Mouse (Mus musculus): ENCODE measurements around the gene Nrgn. TPM values are rescaled to one million over a fixed set of nuclear protein-coding genes. Genes with fewer than 3 reads are reported as not detected.

The Nrgn gene
- total RNA-seq, 1 experiment, result 0.40 TPM

- H3K36me3 ChIP-seq (ENCODE audit: control insufficient read depth, insufficient read depth, low read length, poor library complexity, severe bottlenecking), result no peaks in the 10 kb centered on the region
- H3K9me3 ChIP-seq (ENCODE audit: control insufficient read depth, insufficient read depth, low read depth, low read length), result no peaks in the 10 kb centered on the region
- H3K27ac ChIP-seq (ENCODE audit: insufficient read depth, low read depth, low read length, poor library complexity, severe bottlenecking), result no peak overlapping the region
- DNase-seq (ENCODE audit: low read depth, low spot score), result no peak
- no peak overlapping the region for H3K9ac ChIP-seq (ENCODE audit: insufficient read depth, low read depth, low read length, poor library complexity, severe bottlenecking)
- in situ Hi-C loops (cut with MboI; ENCODE audit: low sequenced_read_pairs in 2 of 2, unreplicated experiment in 2 of 2), result no loop called here
- no peaks in the 10 kb centered on the region for H3K4me1 ChIP-seq (ENCODE audit: control insufficient read depth in 2 of 2, insufficient read depth in 2 of 2, low read length in 2 of 2, poor library complexity in 1 of 2)
- no peak for TF ChIP-seq MAFK (IDR thresholded peaks at IDR 0.05; ENCODE audit: insufficient read depth, low read depth, low read length)
- no peak for TF ChIP-seq ZC3H11A (IDR thresholded peaks at IDR 0.05; ENCODE audit: borderline replicate concordance, low read depth, low read length)
- no peak overlapping the region for H3K4me3 ChIP-seq (ENCODE audit: insufficient read depth in 1 of 2, low read depth in 1 of 2, low read length in 2 of 2, poor library complexity in 1 of 2, severe bottlenecking in 1 of 2)
Measured at GRCm38 (mm10) chr9:37583594-37583993, 30.9 kb upstream of the Nrgn start.

- Histone ChIP-seq H3K4me3 (ENCODE audit: insufficient read depth in 1 of 2, low read depth in 1 of 2, low read length in 2 of 2, poor library complexity in 1 of 2, severe bottlenecking in 1 of 2) (peak overlapping the region; percentile 52 to 53; a peak in 3 of 4 replicates), H3K27ac (ENCODE audit: insufficient read depth, low read depth, low read length, poor library complexity, severe bottlenecking) (no peak overlapping the region), H3K36me3 (ENCODE audit: control insufficient read depth, insufficient read depth, low read length, poor library complexity, severe bottlenecking) (no peaks in the 10 kb centered on the region), H3K9me3 (ENCODE audit: control insufficient read depth, insufficient read depth, low read depth, low read length) (no peaks in the 10 kb centered on the region), H3K9ac (ENCODE audit: insufficient read depth, low read depth, low read length, poor library complexity, severe bottlenecking) (peak overlapping the region; percentile 39; the same call in 1 of the 2 replicates), H3K4me1 (ENCODE audit: control insufficient read depth in 2 of 2, insufficient read depth in 2 of 2, low read length in 2 of 2, poor library complexity in 1 of 2) (peaks cover 0 to 5% of the 10 kb centered on the region in 2 experiments; a peak in 1 of 4 replicates)
- in situ Hi-C loops (cut with MboI; ENCODE audit: low sequenced_read_pairs in 2 of 2, unreplicated experiment in 2 of 2), result no loop called here
- DNase-seq (ENCODE audit: low read depth, low spot score), result no peak
- TF ChIP-seq HCFC1 (IDR thresholded peaks at IDR 0.05; ENCODE audit: borderline replicate concordance, insufficient read depth, low read length) (no peak), MAFK (IDR thresholded peaks at IDR 0.05; ENCODE audit: insufficient read depth, low read depth, low read length) (peak; percentile 75; the same call in 1 of the 2 replicates)
Measured at GRCm38 (mm10) chr9:37576436-37576930, 23.8 kb upstream of the Nrgn start.

- H3K27ac ChIP-seq (ENCODE audit: insufficient read depth, low read depth, low read length, poor library complexity, severe bottlenecking), result no peak overlapping the region
- no peak overlapping the region for H3K9ac ChIP-seq (ENCODE audit: insufficient read depth, low read depth, low read length, poor library complexity, severe bottlenecking)
- in situ Hi-C loops (cut with MboI; ENCODE audit: low sequenced_read_pairs in 2 of 2, unreplicated experiment in 2 of 2), result no loop called here
- H3K4me1 ChIP-seq (ENCODE audit: control insufficient read depth in 2 of 2, insufficient read depth in 2 of 2, low read length in 2 of 2, poor library complexity in 1 of 2), result peaks cover 0 to 5% of the 10 kb centered on the region in 2 experiments; a peak in 1 of 4 replicates
- TF ChIP-seq ZNF384 (IDR thresholded peaks at IDR 0.05; ENCODE audit: low read depth, low read length), result no peak
- TF ChIP-seq MAFK (IDR thresholded peaks at IDR 0.05; ENCODE audit: insufficient read depth, low read depth, low read length), result no peak
- no peak for TF ChIP-seq ZC3H11A (IDR thresholded peaks at IDR 0.05; ENCODE audit: borderline replicate concordance, low read depth, low read length)
- TF ChIP-seq HCFC1 (IDR thresholded peaks at IDR 0.05; ENCODE audit: borderline replicate concordance, insufficient read depth, low read length), result no peak
- no peak for TF ChIP-seq CHD2 (IDR thresholded peaks at IDR 0.05; ENCODE audit: low read depth, low read length)
- no peaks in the 10 kb centered on the region for H3K9me3 ChIP-seq (ENCODE audit: control insufficient read depth, insufficient read depth, low read depth, low read length)
- no peak for DNase-seq (ENCODE audit: low read depth, low spot score)
- H3K36me3 ChIP-seq (ENCODE audit: control insufficient read depth, insufficient read depth, low read length, poor library complexity, severe bottlenecking), result no peaks in the 10 kb centered on the region
- no peak overlapping the region for H3K4me3 ChIP-seq (ENCODE audit: insufficient read depth in 1 of 2, low read depth in 1 of 2, low read length in 2 of 2, poor library complexity in 1 of 2, severe bottlenecking in 1 of 2)
Measured at GRCm38 (mm10) chr9:37572204-37572876, 19.6 kb upstream of the Nrgn start.

- no peak for TF ChIP-seq MAFK (IDR thresholded peaks at IDR 0.05; ENCODE audit: insufficient read depth, low read depth, low read length)
- no peak for TF ChIP-seq ZC3H11A (IDR thresholded peaks at IDR 0.05; ENCODE audit: borderline replicate concordance, low read depth, low read length)
- TF ChIP-seq ZNF384 (IDR thresholded peaks at IDR 0.05; ENCODE audit: low read depth, low read length), result no peak
- no peak for TF ChIP-seq CHD2 (IDR thresholded peaks at IDR 0.05; ENCODE audit: low read depth, low read length)
- TF ChIP-seq HCFC1 (IDR thresholded peaks at IDR 0.05; ENCODE audit: borderline replicate concordance, insufficient read depth, low read length), result no peak
- H3K27ac ChIP-seq (ENCODE audit: insufficient read depth, low read depth, low read length, poor library complexity, severe bottlenecking), result no peak overlapping the region
Measured at GRCm38 (mm10) chr9:37569231-37569835, 16.6 kb upstream of the Nrgn start.

More at GRCm38 (mm10) chr9:37569231-37569835, 16.6 kb upstream of the Nrgn start:
- in situ Hi-C loops (cut with MboI; ENCODE audit: low sequenced_read_pairs in 2 of 2, unreplicated experiment in 2 of 2), result no loop called here
- DNase-seq (ENCODE audit: low read depth, low spot score), result no peak
- no peaks in the 10 kb centered on the region for H3K4me1 ChIP-seq (ENCODE audit: control insufficient read depth in 2 of 2, insufficient read depth in 2 of 2, low read length in 2 of 2, poor library complexity in 1 of 2)
- no peaks in the 10 kb centered on the region for H3K9me3 ChIP-seq (ENCODE audit: control insufficient read depth, insufficient read depth, low read depth, low read length)
- H3K36me3 ChIP-seq (ENCODE audit: control insufficient read depth, insufficient read depth, low read length, poor library complexity, severe bottlenecking), result no peaks in the 10 kb centered on the region
- no peak overlapping the region for H3K9ac ChIP-seq (ENCODE audit: insufficient read depth, low read depth, low read length, poor library complexity, severe bottlenecking)
- H3K4me3 ChIP-seq (ENCODE audit: insufficient read depth in 1 of 2, low read depth in 1 of 2, low read length in 2 of 2, poor library complexity in 1 of 2, severe bottlenecking in 1 of 2), result no peak overlapping the region
